Mouse (Mus musculus) cortical plate, adult 2 months (tissue): Measurements from ENCODE around the gene Fkbp5.

Experiments used
- CTCF ChIP-seq: fragments of 200-500 bp; IDR thresholded peaks from 2 replicates; pipeline ENCODE4 v1.5.1; 2011; ENCODE audit warnings: mild to moderate bottlenecking, control low read depth, low read length; ENCODE audit not compliant: insufficient read depth; ENCODE audit errors: extremely low read depth
- POLR2A ChIP-seq: fragments of 200-500 bp; IDR thresholded peaks from 2 replicates; pipeline ENCODE4 v1.6.1; 2011; ENCODE audit warnings: mild to moderate bottlenecking, low read length, control low read depth; ENCODE audit not compliant: insufficient read depth; ENCODE audit errors: extremely low read depth

- TF ChIP-seq CTCF (no peak), POLR2A (no peak)
These were observed 446 bp downstream of the Fkbp5 start for GRCm38 (mm10) chr17:28516881-28517280.
